Mouse (Mus musculus) kidney, adult 8-10 months (tissue): ENCODE data around the gene Kif11.
A peak's percentile ranks its signal among the peaks of the same experiment; 100 is the strongest.

Source experiments
- DNase-seq, 2 experiments: peaks; one replicate each; pipeline ENCODE4 v3.0.0; 2022

Kif11 gene

GRCm38 (mm10) chr19:37377404-37377990 is 1.3 kb downstream of the Kif11 start:
- DNase-seq: no peak

- no peak for DNase-seq
These were observed 2.6 kb downstream of the Kif11 start for GRCm38 (mm10) chr19:37378816-37379215.

- DNase-seq: no peak
These were observed 9.9 kb downstream of the Kif11 start for GRCm38 (mm10) chr19:37386126-37386525.

GRCm38 (mm10) chr19:37391869-37392268 is 15.7 kb downstream of the Kif11 start:
- DNase-seq: no peak

GRCm38 (mm10) chr19:37396279-37396678 is 20.1 kb downstream of the Kif11 start:
- DNase-seq: no peak

- no peak for DNase-seq
These were observed 24.7 kb downstream of the Kif11 start for GRCm38 (mm10) chr19:37400936-37401335.

GRCm38 (mm10) chr19:37418294-37418693 is 42.1 kb downstream of the Kif11 start:
- DNase-seq: peak in 1 of 2 experiments; percentile 50

GRCm38 (mm10) chr19:37419613-37420012 is 43.4 kb downstream of the Kif11 start:
- DNase-seq: peak; percentile 48 to 54

- no peak for DNase-seq
These were observed 52.4 kb downstream of the Kif11 start for GRCm38 (mm10) chr19:37428589-37428988.

- no peak for DNase-seq
These were observed 55.0 kb downstream of the Kif11 start for GRCm38 (mm10) chr19:37431139-37431756.

- DNase-seq: no peak
These were observed 56.8 kb downstream of the Kif11 start for GRCm38 (mm10) chr19:37432868-37433570.

GRCm38 (mm10) chr19:37433895-37434262 is 57.7 kb downstream of the Kif11 start:
- peak in 1 of 2 experiments; percentile 21 for DNase-seq

- peak; percentile 63 to 71 for DNase-seq
These were observed 58.2 kb downstream of the Kif11 start, which contains the start of gene Hhex for GRCm38 (mm10) chr19:37434263-37434951. Gene Hhex (plus strand): TSS chr19:37434810.

GRCm38 (mm10) chr19:37435041-37435852 is 59.0 kb downstream of the Kif11 start:
- peak; percentile 50 to 71 for DNase-seq

GRCm38 (mm10) chr19:37435853-37436174 is 59.6 kb downstream of the Kif11 start:
- no peak for DNase-seq

GRCm38 (mm10) chr19:37436514-37437288 is 60.5 kb downstream of the Kif11 start:
- peak in 1 of 2 experiments; percentile 13 for DNase-seq

- no peak for DNase-seq
These were observed 61.0 kb downstream of the Kif11 start for GRCm38 (mm10) chr19:37437289-37437606.

GRCm38 (mm10) chr19:37440181-37440580 is 64.0 kb downstream of the Kif11 start:
- no peak for DNase-seq

- DNase-seq: no peak
These were observed 64.7 kb downstream of the Kif11 start for GRCm38 (mm10) chr19:37440708-37441475.

GRCm38 (mm10) chr19:37442524-37443286 is 66.5 kb downstream of the Kif11 start:
- no peak for DNase-seq
